Mouse (Mus musculus) liver, embryonic 11.5 days (tissue): ENCODE measurements around the gene Wnt10a. TPM values are rescaled to one million over a fixed set of nuclear protein-coding genes. Genes with fewer than 3 reads are reported as not detected.
"Not testable (repeated sequence)": the region's sequence is repeated elsewhere in the genome, so short reads cannot be mapped to it uniquely, and the experiment has no call there.

Experiments
- ATAC-seq: fragments of 200-750 bp; cut with Nextera tagmentation; replicated peaks from 2 replicates; pipeline ENCODE4 v1.8.0; 2017; ENCODE audit warnings: moderate number of reproducible peaks, mild to moderate bottlenecking, moderate TSS enrichment, moderate library complexity; ENCODE audit not compliant: low FRiP score
- DNase-seq: peaks from one replicate; pipeline ENCODE4 v3.0.0-alpha.2; 2017; ENCODE audit warnings: low spot score
- H3K27ac ChIP-seq: fragments of 300-500 bp; sonication (generic); 2 replicates; pipeline ENCODE4 v1.5.1; 2014; ENCODE audit warnings: mild to moderate bottlenecking, low read depth, low read length, control low read depth
- H3K27me3 ChIP-seq: fragments of 300-500 bp; sonication (generic); replicated peaks from 2 replicates; pipeline ENCODE4 v1.6.1; 2014; ENCODE audit warnings: low read length, mixed read lengths; ENCODE audit not compliant: control insufficient read depth, insufficient read depth
- H3K36me3 ChIP-seq: fragments of 300-500 bp; sonication (generic); 2 replicates; pipeline ENCODE4 v1.6.1; 2014; ENCODE audit warnings: mild to moderate bottlenecking, low read length, moderate library complexity, mixed read lengths; ENCODE audit not compliant: control insufficient read depth, insufficient read depth
- H3K4me1 ChIP-seq: fragments of 300-500 bp; sonication (generic); replicated peaks from 2 replicates; pipeline ENCODE4 v1.6.1; 2014; ENCODE audit warnings: low read length, mixed read lengths; ENCODE audit not compliant: control insufficient read depth, insufficient read depth
- H3K4me2 ChIP-seq: fragments of 300-500 bp; sonication (generic); 2 replicates; pipeline ENCODE4 v1.6.1; 2014; ENCODE audit warnings: mild to moderate bottlenecking, control low read depth, moderate library complexity
- H3K4me3 ChIP-seq: fragments of 300-500 bp; sonication (generic); 2 replicates; pipeline ENCODE4 v1.5.1; 2014; ENCODE audit warnings: low read depth, low read length, control low read depth
- H3K9ac ChIP-seq: fragments of 300-500 bp; sonication (generic); 2 replicates; pipeline ENCODE4 v1.6.1; 2014; ENCODE audit warnings: low read depth, low read length, control low read depth
- H3K9me3 ChIP-seq: fragments of 300-500 bp; sonication (generic); 2 replicates; pipeline ENCODE4 v1.6.1; 2016; ENCODE audit warnings: low read length, inconsistent platforms, mixed read lengths; ENCODE audit not compliant: control insufficient read depth
- WGBS: fragments of 180-500 bp; shearing (Covaris S2); extraction: QIAGEN DNeasy Blood & Tissue Kit; methylation state at CpG from one replicate; pipeline ENCODE4 v1.1.7; 2014; 5-methylcytosine and 5-hydroxymethylcytosine counted together
- polyA plus RNA-seq: library from polyadenylated mRNA; unstranded; fragments of >200 nt; fragmentation: Nextera tagmentation; extraction: Ambion mirVana; gene quantifications from 2 replicates; pipeline ENCODE4 v1.2.1, GENCODE M21; 2014

Gene Wnt10a
- polyA plus RNA-seq, 1 experiment from 2014 or later, result 0.22 TPM

DNA sequence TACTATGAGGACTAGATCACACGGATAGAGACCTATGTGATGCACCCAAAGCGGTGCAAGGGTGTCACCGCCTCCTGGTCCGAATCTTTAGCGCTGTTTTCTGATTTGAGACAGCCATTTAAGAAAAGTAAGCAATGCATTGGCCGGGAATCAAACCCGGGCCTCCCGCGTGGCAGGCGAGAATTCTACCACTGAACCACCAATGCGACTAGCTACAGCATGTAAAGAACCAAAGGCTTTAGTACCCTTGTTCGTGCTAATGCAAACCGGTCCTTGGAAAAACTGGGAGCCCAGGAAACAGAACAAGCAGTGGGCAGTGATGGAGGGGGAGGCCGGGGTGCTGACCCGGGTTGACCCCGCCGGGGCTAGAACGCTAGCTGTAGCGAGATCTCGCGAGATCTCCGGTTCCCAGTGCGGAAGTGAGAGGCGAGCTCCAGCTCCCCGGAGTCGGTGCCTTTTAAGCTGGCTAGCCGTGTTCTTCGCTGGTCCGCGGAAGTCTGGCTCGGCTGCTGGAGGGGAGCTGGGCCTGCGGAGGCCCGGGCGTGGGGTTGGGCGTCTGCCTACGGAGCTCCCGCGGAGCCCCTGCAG lies 25.4 kb downstream of the Wnt10a start:
- ATAC-seq, result peak; percentile 88
- Histone ChIP-seq H3K27me3 (peaks cover 5% of the 10 kb centered on the region; the same call in 1 of the 2 replicates), H3K9ac (peak overlapping the region; percentile 85), H3K36me3 (no peaks in the 10 kb centered on the region), H3K4me2 (peak overlapping the region; percentile 72), H3K4me1 (0 out of 2 replicates have a peak, but pooled peaks cover 2% of the 10 kb centered on the region), H3K4me3 (peak overlapping the region; percentile 76), H3K27ac (peak overlapping the region; percentile 74), H3K9me3 (no peaks in the 10 kb centered on the region)
- WGBS, result 7% methylated on average over 38 of the region's 38 CpGs
- peak; percentile 87 for DNase-seq

DNA sequence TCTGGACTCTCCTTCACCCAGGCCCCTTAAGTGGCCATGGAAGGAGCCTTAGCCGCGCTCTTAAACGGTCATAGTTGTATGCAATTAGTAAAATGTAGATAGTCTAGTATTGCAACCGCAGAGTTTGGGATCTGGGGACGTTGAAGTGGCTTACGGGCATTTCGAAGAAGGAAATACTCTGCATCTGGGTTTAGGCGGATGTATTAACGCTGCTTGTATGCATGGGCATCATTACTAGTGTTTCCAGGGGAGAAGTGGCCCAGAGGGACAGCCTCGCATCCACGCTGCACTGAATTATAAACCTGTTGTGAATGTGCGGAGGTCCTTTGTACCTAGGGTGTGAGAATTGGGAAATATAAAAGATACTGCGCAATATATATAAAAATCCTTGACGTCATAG lies 25.9 kb downstream of the Wnt10a start:
- Histone ChIP-seq H3K9ac (peak overlapping the region; percentile 85), H3K27me3 (no peaks in the 10 kb centered on the region), H3K4me2 (peak overlapping the region; percentile 72), H3K27ac (peak overlapping the region; percentile 74), H3K4me1 (0 out of 2 replicates have a peak, but pooled peaks cover 2% of the 10 kb centered on the region), H3K9me3 (no peaks in the 10 kb centered on the region), H3K36me3 (no peaks in the 10 kb centered on the region), H3K4me3 (peak overlapping the region; percentile 76)
- ATAC-seq, result peak; percentile 6
- no peak for DNase-seq
- 17% methylated on average over 14 of the region's 14 CpGs for WGBS

DNA sequence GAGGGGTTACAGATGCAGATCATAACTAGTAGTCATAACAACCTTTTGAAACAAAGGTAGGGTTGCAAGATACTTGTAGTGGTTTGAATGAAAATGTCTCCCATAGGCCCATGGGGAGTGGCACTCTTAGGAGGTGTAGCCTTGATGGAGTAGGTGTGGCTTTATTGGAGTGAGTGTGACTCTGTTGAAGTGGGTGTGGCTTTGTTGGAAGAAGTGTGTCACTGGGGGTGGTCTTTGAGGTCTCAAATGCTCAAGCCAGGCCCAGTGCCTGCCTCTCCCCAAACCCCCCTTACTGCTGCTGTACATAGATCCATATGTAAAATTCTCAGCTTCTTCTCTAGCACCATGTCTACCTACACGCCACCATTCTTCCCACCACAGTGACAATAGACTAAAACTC lies 27.2 kb downstream of the Wnt10a start:
- Histone ChIP-seq H3K36me3 (no peaks in the 10 kb centered on the region), H3K27me3 (no peaks in the 10 kb centered on the region), H3K4me3 (no peak overlapping the region), H3K9ac (no peak overlapping the region), H3K4me2 (no peak overlapping the region), H3K4me1 (0 out of 2 replicates have a peak, but pooled peaks cover 2% of the 10 kb centered on the region), H3K27ac (no peak overlapping the region), H3K9me3 (no peaks in the 10 kb centered on the region)
- 100% methylated on average over 1 of the region's 1 CpGs for WGBS
- DNase-seq (no peak), ATAC-seq (no peak)

DNA sequence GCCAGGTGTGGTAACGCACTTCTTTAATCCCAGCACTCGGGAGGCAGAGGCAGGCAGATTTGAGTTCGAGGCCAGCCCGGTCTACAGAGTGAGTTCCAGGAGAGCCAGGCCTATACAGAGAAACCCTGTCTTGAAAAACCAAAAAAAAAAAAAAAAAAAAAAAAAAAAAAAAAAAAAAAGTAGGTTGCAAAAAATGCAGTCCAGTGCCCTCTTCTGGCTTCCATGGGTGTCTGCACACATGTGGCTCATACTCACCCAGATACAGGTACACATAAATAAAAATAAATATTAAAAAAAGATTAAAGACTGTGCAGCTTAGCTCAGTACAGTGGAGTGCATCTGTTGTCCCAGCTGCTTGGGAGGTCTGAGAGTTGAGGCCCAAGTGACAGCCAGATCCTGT lies 32.3 kb downstream of the Wnt10a start:
- not testable (repeated sequence) for H3K9ac ChIP-seq, H3K36me3 ChIP-seq, H3K9me3 ChIP-seq, ATAC-seq, DNase-seq, H3K27ac ChIP-seq, H3K27me3 ChIP-seq, H3K4me3 ChIP-seq, H3K4me1 ChIP-seq, H3K4me2 ChIP-seq
- WGBS, result 76% methylated on average over 4 of the region's 4 CpGs

DNA sequence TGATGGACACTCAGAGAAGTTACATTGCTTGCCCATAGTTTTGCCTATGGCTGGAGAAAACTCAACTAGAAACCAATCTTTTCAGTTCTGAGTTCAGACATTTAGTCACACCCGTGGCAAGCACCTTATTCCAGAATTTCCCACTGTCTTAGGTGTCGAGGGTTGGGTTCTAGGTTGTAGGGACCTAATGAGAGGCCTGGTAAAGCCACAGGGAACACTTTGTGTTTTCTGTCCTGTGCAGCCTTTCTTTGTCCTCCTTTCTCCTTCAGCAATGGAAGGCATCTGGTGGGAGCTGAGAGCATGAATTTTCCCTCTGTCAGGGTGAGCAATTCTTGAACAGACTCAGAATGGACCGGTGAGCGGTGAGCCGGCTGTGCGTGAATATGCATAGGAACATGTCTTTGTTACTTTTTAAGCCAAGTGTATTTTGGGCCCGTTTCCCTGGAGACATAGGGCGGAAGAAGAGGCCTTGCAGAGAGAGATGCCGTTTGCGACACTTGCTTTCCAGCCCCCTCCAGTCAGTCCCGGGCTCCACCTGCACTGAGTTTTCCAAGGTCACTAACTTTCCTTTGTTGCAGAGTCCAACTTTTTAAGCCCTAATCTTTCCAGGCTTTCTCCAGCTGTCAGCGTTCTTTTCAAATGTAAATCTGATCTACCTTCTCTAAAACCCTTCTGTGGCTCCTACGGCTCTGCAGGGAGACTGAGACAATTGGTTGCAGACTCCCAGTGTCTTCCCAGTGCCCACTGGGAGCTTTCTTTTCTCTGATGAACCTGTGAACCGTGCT lies 33.4 kb downstream of the Wnt10a start:
- Histone ChIP-seq H3K9ac (no peak overlapping the region), H3K27ac (no peak overlapping the region), H3K4me3 (no peak overlapping the region), H3K36me3 (no peaks in the 10 kb centered on the region), H3K27me3 (no peaks in the 10 kb centered on the region; the same call in 1 of the 2 replicates), H3K4me1 (no peaks in the 10 kb centered on the region), H3K9me3 (no peaks in the 10 kb centered on the region), H3K4me2 (no peak overlapping the region)
- 46% methylated on average over 14 of the region's 14 CpGs for whole genome bisulfite sequencing
- ATAC-seq (no peak), DNase-seq (no peak)

DNA sequence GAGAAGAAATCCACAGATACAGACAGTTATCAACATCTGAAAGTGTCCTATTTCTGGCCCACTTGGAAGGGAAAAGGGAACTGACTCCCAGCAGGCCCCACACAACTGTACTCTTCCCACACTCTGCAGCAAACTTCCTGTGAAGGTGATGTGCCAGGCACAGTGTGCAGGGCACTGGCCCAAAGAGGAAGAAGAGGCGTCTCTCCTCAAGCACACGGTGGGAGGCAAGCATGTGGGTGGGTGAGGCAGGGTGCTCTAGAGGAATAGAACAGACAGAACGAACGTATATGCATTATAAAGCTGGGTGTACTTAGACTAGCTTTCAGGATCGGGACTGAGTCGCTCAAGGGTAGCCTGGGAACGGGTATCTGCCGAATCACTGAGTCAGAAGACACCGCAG lies 38.7 kb downstream of the Wnt10a start:
- ATAC-seq (no peak), DNase-seq (no peak)
- no peak overlapping the region for H3K9ac ChIP-seq
- no peaks in the 10 kb centered on the region for H3K9me3 ChIP-seq
- H3K36me3 ChIP-seq, result no peaks in the 10 kb centered on the region
- WGBS, result 70% methylated on average over 9 of the region's 9 CpGs
- H3K4me2 ChIP-seq, result no peak overlapping the region
- no peak overlapping the region for H3K27ac ChIP-seq
- no peaks in the 10 kb centered on the region for H3K27me3 ChIP-seq
- H3K4me3 ChIP-seq, result no peak overlapping the region
- no peaks in the 10 kb centered on the region for H3K4me1 ChIP-seq

DNA sequence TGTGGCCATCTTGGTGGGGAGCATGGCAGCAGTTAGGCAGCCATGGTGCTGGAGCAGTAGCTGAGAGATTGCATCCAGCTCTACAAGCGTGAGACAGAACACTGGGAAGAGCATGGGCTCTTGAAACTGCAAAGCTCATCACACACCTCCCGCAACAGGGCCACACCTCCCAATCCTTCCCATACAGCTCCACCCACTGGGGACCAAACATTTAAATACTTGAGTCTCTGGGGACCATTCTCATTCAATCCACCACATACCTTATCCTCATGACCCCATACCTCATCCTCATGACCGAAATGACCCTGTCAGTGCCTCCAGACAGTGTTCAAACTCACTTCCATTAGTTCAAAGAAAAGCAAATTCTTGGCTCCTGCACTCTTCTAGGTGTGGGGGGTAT lies 41.9 kb downstream of the Wnt10a start:
- Histone ChIP-seq H3K27me3 (no peaks in the 10 kb centered on the region; the same call in 1 of the 2 replicates), H3K27ac (no peak overlapping the region), H3K9me3 (no peaks in the 10 kb centered on the region), H3K4me1 (no peaks in the 10 kb centered on the region), H3K4me2 (no peak overlapping the region), H3K9ac (no peak overlapping the region), H3K36me3 (no peaks in the 10 kb centered on the region), H3K4me3 (no peak overlapping the region)
- no peak for DNase-seq
- WGBS, result 75% methylated on average over 3 of the region's 3 CpGs
- no peak for ATAC-seq

DNA sequence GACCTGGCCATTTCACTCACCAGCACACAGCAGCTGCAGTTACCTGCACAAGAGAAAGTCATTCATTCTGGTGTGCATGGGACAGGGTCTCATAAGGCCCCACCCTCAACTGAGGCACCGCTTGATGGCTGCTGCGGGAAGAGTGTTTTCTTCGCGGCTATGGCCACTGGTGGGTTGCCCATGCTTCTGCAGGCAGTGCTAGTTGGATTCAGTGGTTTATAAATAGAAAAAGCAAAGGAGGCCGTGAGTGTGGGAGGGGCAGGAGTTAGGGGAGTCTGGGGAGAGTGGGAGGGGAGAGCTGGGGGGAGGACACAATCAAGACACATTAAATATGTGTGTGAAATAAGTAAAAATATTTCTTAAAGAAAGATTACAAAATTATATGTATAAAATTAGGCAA lies 51.8 kb downstream of the Wnt10a start:
- Histone ChIP-seq H3K27ac (no peak overlapping the region), H3K9me3 (no peaks in the 10 kb centered on the region), H3K4me3 (no peak overlapping the region), H3K27me3 (peaks cover 14% of the 10 kb centered on the region), H3K4me2 (no peak overlapping the region), H3K9ac (no peak overlapping the region), H3K36me3 (no peaks in the 10 kb centered on the region), H3K4me1 (no peaks in the 10 kb centered on the region)
- DNase-seq (no peak), ATAC-seq (no peak)
- 71% methylated on average over 5 of the region's 5 CpGs for WGBS

DNA sequence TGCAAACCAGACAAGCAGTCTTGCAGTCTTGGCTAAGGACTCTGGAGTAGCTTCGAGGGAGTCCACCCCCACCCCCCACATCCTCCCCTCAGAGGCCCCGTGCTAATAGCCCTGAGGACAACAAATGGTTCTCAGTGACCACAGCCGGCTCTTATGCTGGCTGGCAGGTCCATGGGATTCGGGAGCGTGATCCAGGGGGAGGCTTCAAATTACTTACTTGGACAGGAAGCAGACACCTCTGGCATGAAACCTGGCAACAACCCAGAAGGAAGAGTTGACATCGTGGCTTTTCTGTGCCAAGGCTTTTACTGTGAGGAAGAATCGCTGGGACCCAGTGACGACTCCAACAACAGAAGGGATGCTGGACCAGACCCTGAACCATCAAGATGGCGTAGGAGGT lies 55.0 kb downstream of the Wnt10a start:
- Histone ChIP-seq H3K4me1 (no peaks in the 10 kb centered on the region), H3K9ac (no peak overlapping the region), H3K27me3 (peaks cover 32% of the 10 kb centered on the region), H3K9me3 (no peaks in the 10 kb centered on the region), H3K36me3 (no peaks in the 10 kb centered on the region), H3K4me2 (no peak overlapping the region), H3K4me3 (no peak overlapping the region), H3K27ac (no peak overlapping the region)
- DNase-seq (no peak), ATAC-seq (no peak)
- WGBS, result 33% methylated on average over 9 of the region's 9 CpGs
